Mouse (Mus musculus) urinary bladder, postnatal 10 days (tissue): ENCODE data around the gene Mad1l1.

ENCODE experiments used
- DNase-seq: peaks from one replicate; pipeline ENCODE4 v3.0.0; 2022; ENCODE audit warnings: low spot score

The Mad1l1 gene

DNA sequence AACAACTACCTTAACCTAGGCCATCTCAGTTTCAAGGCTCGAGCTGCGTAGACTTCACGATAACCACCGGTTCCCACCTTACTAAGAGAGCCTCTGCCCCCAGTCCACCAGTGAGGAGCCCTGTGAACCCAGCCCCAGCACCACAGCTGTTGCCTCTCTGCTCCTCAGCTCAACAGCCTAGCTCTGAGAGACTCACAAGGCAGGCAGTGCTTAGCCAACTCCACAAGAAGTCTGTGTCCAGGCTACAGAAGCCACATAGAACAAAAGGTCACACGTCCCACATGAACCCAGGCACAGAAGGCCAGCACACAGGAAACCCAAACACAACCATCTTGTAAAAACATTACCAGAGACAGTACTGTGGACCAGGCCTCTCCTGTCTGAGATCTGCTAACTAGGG, 62.7 kb downstream of the Mad1l1 start:
- DNase-seq, result no peak

GRCm38 (mm10) chr5:140258035-140258434, 63.3 kb downstream of the Mad1l1 start:
- no peak for DNase-seq

DNA sequence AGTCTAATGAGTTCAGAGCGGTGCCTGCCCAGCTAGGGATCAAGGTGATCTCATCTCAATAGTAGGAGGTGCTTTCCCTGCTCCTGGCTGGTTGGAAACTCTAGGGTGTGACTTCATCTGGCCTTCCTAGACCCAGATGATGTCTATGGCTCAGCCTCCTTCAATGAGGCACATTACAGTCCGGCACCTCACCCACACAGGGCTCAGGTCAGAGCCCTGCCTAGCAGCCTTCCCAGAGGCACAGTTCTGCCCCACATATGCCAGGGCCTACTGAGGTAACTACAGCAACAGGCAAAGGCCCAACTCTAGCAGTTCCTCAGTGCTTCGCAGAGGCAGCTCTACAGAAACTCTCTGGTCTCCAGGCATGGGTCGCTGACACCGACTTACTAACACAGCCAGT, 63.9 kb downstream of the Mad1l1 start:
- no peak for DNase-seq

DNA sequence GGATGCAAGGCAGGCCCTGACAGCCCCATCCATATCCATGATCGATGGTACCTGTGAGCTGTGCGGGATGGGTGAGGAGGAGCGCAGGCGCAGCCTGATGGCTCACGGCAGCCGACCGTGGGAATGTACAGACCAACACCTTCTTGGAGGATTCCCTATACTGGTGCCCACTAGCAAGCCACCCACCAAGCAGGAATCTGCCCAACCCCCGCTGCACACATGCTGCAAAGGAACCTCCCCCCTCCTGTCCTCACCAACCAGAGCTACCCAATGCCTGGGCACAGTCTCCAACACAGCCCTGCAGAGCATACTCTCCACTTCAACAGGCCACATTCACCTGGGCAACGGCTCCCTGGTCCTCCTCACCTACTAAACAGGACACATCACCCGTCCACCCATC, 64.7 kb downstream of the Mad1l1 start:
- DNase-seq, result no peak

DNA sequence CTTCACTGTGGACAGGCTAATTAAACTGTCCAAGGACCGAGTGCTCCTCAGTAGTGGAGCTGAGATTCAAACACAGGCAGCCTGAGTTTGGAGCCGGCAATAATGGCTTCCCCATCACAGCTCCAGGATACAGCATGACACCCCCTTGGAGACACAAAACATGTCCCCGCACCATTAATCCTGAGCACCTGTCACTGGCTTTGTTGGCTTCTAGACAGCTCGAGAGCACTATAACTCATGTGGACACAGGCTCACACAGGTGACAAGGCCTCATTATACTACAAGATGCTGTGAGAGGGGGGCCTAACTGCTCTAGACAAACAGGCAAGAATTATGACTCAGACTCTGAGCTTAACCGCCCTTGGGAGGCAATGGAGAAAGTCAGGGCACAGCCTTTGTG, 66.1 kb downstream of the Mad1l1 start:
- DNase-seq, result no peak

GRCm38 (mm10) chr5:140254656-140255055, 66.7 kb downstream of the Mad1l1 start:
- no peak for DNase-seq

- no peak for DNase-seq
These were observed 69.4 kb downstream of the Mad1l1 start for GRCm38 (mm10) chr5:140251989-140252388.

DNA sequence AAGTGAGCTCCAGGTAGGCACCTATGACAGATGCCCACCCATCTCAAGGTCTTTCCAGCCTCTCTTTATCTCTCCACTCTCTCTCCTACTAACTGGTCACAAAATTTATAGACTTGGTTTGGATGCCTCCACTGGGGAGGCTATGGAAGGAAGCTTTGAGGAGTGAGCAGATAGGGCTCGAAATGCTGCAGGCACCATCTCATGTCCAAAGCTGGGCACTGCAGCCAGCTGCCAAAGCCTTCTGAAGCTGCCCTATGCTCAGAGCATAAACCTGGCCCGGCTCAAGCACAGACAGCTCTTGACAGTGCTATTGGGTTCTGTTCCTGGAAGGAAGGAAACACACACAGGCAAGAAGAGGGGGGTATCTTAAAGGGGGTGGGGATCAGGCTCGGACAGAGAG, 71.0 kb downstream of the Mad1l1 start:
- DNase-seq, result no peak

GRCm38 (mm10) chr5:140249359-140250062, 71.8 kb downstream of the Mad1l1 start:
- no peak for DNase-seq

- no peak for DNase-seq
These were observed 73.3 kb downstream of the Mad1l1 start for GRCm38 (mm10) chr5:140248101-140248500.

GRCm38 (mm10) chr5:140240235-140240634, 81.1 kb downstream of the Mad1l1 start:
- DNase-seq, result no peak

- DNase-seq, result no peak
These were observed 82.5 kb downstream of the Mad1l1 start for GRCm38 (mm10) chr5:140238880-140239279.

DNA sequence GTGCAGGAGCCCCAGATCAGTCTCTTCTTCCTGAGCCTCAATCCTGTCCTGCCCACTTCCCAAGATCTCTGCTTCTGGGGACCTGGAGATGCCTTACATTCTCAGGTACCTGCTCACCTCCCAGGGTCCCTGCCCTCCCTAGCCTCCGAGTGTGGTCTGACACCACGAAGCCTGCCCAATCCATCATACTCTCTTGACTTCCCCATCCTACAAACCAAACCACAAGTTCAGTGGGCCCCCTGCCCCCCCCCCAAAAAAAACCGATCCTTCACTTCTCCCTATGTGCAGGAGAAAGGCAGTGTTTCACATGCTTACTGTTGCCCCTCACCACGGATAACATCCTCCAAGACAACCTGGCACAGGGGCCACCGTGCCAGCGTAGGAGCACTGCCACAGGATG, 90.5 kb downstream of the Mad1l1 start:
- DNase-seq, result no peak

- no peak for DNase-seq
These were observed 93.0 kb downstream of the Mad1l1 start for GRCm38 (mm10) chr5:140228306-140228705.

DNA sequence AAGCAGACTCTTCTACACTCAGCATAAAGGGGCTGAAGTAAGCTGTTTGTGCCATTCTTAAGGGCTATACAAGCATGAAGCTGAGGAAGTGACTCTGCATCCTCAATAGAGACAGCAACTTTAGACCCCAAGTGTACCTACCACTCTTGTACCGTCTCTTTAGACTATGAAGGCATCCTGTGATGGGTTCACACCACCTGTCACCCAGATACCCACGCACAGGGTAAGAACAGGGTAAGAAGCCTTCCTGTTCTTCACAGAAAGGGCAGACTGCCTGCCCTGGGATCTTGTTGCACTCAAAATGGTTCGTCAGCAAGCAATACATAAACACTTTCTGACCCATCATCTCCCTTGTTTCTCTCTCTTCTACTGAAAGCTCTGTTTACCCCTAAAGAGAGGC, 94.5 kb downstream of the Mad1l1 start:
- no peak for DNase-seq

- DNase-seq, result no peak
These were observed 95.5 kb downstream of the Mad1l1 start for GRCm38 (mm10) chr5:140225881-140226280.

DNA sequence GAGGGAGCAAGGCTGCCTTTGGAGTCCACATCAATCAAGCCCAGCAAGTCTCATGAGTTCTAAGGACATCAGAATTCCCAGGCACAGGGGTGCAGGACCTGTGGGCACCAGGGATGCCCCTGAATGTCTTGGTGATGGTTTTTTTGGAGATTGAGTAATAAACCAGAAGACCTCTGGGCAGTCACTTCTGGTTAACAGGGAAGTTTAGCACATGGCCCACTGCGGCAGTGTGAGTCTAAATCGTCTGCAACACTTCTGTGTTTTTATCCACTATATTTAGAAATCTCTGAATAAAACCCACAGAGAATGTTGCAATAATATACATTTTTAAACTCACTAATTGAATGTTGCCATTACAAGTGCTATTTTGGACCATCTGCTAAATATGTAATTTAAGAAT, 96.2 kb downstream of the Mad1l1 start:
- no peak for DNase-seq

DNA sequence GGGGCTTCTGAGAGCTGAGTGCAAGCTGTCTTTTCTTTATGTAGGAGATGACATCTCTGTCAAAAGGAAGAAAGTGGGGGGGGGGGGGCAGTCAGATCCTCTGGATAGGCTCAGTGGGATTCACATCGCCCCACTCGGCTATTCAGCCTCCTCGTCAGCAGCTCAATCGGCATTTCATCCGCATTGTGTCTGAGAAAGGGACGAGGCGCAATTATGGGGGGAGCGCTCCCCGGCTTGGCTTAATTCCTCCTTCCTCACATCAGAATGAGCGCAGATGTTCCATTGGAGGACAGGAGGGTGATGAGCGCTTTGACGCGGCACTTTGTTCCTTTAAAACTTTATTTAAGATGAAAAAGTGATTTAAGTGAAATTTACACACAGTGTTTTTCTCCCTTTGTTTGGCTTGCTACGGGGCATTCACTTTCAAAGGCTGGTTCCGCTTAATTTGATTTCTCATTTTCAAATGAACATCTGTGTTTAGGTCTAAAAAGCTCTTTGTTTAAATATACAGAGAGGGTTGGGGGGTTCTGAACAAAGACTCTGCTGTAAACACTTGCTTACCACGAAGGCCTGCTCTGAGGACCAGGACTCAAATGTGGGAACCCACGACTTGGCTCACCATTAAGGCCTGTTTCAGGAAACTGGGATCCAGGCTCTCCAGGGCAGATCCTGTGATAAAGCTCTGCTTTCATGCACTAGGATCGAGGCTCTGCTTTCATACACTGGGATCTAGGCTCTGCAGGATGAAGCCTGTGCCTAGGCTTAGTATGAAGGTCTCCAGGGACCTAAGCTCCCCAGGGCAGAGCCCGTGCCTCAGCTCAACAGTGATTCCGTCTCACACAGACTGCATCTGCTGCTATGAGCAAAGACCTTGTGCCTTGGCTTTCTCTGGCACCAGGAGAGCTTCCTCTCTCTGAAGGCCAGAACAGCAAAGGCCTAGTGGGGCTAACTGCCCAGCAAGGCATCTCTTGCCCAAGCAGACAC, 98.0 kb downstream of the Mad1l1 start:
- no peak for DNase-seq

DNA sequence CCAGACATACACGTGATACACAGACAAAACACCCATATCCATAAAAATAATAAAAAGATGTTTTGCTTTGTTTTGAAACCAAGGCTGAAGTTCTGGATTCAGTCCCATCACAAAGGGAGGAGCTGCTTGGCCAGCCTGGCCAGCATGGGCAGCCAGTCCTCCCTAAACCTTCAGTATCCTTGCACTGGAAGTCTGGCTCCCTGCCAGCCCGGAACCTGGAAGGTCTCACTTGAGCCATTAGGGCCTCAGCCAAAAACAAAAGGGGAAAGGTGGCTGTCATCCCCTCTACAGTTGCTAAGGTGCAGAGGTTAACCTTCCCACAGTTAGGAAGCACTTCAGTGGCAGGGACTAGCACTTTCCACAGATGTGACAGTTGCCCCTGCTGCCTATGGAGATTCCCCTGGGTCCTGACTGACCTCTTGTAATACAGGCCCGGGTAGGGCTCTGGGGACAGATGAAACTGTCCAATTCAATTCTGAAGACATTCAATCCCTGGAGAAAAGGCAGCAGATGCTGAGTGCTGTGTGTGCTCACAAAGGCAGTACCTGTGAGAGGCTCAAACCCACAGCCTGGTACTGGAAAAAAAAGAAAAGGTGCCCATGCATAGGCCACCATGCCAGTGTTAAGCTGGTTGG, 100.2 kb downstream of the Mad1l1 start:
- DNase-seq, result no peak

- no peak for DNase-seq
These were observed 102.1 kb downstream of the Mad1l1 start for GRCm38 (mm10) chr5:140219252-140219651.

- DNase-seq, result no peak
These were observed 103.5 kb downstream of the Mad1l1 start for GRCm38 (mm10) chr5:140217900-140218299.

GRCm38 (mm10) chr5:140217083-140217482, 104.3 kb downstream of the Mad1l1 start:
- no peak for DNase-seq
